Mouse (Mus musculus) liver, embryonic 14.5 days (tissue): Measurements from ENCODE around the gene Gm4881.

Source experiments
- CTCF ChIP-seq: IDR thresholded peaks from 2 replicates; pipeline ENCODE4 v1.5.1; 2016; ENCODE audit warnings: antibody characterized with exemption, low read depth, control low read depth
- EP300 ChIP-seq: IDR thresholded peaks from 2 replicates; pipeline ENCODE4 v1.6.1; 2016; ENCODE audit warnings: antibody characterized with exemption, low read depth

- TF ChIP-seq CTCF = no peak
- TF ChIP-seq EP300 = no peak
These were observed 4.5 kb upstream of the Gm4881 start for GRCm38 (mm10) chr7:24948774-24949173.
